20 mouse cellular contexts compared by ENCODE assay signal in genomic region chr5:143124805-143125378, GRCm38 (mm10). TPM values are rescaled to one million over a fixed set of nuclear protein-coding genes. Genes with fewer than 3 reads are reported as not detected.
DNase-seq lines count a peak whose midpoint lies in the region; ATAC-seq lines count a peak whose summit lies in the region.
"Had no signal": no experiment of that assay in that cellular context is flagged by ENCODE, and none has a peak within 500 bp of the region (broad histone marks: within the 10 kb centered on the region; RNA-seq: fewer than 3 reads in every experiment).

No protein-coding gene starts in this region.

- no peak overlapping the region for H3K4me2 ChIP-seq in midbrain, embryonic 11.5 days
- H3K4me2 ChIP-seq in hindbrain, embryonic 16.5 days (ENCODE audit: low read length) = no peak overlapping the region
- H3K4me2 ChIP-seq: heart, embryonic 15.5 days; liver, embryonic 11.5 days; lung, embryonic 14.5 days had no signal

- H3K9me3 ChIP-seq in midbrain, embryonic 11.5 days (ENCODE audit: control insufficient read depth, low read length) = no peaks in the 10 kb centered on the region
- H3K9me3 ChIP-seq in midbrain, embryonic 10.5 days (replicated peaks) = peaks cover 7% of the 10 kb centered on the region
- H3K9me3 ChIP-seq in hindbrain, embryonic 16.5 days (ENCODE audit: control insufficient read depth, low read length) = peaks cover 6% of the 10 kb centered on the region
- H3K9me3 ChIP-seq: heart, embryonic 15.5 days had no signal

- H3K4me1 ChIP-seq in midbrain, embryonic 11.5 days (ENCODE audit: control insufficient read depth, insufficient read depth, low read length) = peaks cover 3% of the 10 kb centered on the region; the same call in 1 of the 2 replicates
- H3K4me1 ChIP-seq in midbrain, embryonic 10.5 days = peaks cover 9% of the 10 kb centered on the region
- no peaks in the 10 kb centered on the region for H3K4me1 ChIP-seq in hindbrain, embryonic 16.5 days (ENCODE audit: control insufficient read depth, insufficient read depth, low read depth, low read length)

- DNase-seq in cerebellum, postnatal 10 days = peak; percentile 56 to 60
- no peak for DNase-seq in cerebellum, adult 11 months
- DNase-seq in midbrain, embryonic 11.5 days (ENCODE audit: low spot score, missing footprints) = peak; percentile 61
- no peak for DNase-seq in midbrain, embryonic 10.5 days (ENCODE audit: low spot score)
- DNase-seq in gastrocnemius, postnatal 36 days = no peak
- no peak for DNase-seq in adipocyte (ENCODE audit: low spot score)
- no peak for DNase-seq in testis, postnatal 10 days (ENCODE audit: low spot score)
- DNase-seq: heart, adult 11 months; kidney, adult 8-10 months; kidney, postnatal 4 days; left cerebral cortex, postnatal 4 days; lung, embryonic 14.5 days; thymus, adult 2 months had no signal

- H3K4me3 ChIP-seq in midbrain, embryonic 11.5 days (ENCODE audit: low read depth, low read length) = no peak overlapping the region
- no peak overlapping the region for H3K4me3 ChIP-seq in midbrain, embryonic 10.5 days
- H3K4me3 ChIP-seq in hindbrain, embryonic 16.5 days (ENCODE audit: low read length) = no peak overlapping the region
- H3K4me3 ChIP-seq: heart, embryonic 15.5 days had no signal

- ATAC-seq in midbrain, embryonic 11.5 days (ENCODE audit: low FRiP score) = no peak
- no peak for ATAC-seq in hindbrain, embryonic 16.5 days

- no peak overlapping the region for H3K27ac ChIP-seq in midbrain, embryonic 11.5 days (ENCODE audit: low read depth, low read length)
- no peak overlapping the region for H3K27ac ChIP-seq in midbrain, embryonic 10.5 days (replicated peaks)
- H3K27ac ChIP-seq in hindbrain, embryonic 16.5 days (ENCODE audit: low read depth, low read length) = peak overlapping the region; percentile 70
- H3K27ac ChIP-seq: heart, embryonic 15.5 days had no signal

- no peaks in the 10 kb centered on the region for H3K36me3 ChIP-seq in midbrain, embryonic 11.5 days (ENCODE audit: control insufficient read depth, insufficient read depth, low read length)
- no peaks in the 10 kb centered on the region for H3K36me3 ChIP-seq in midbrain, embryonic 10.5 days
- no peaks in the 10 kb centered on the region for H3K36me3 ChIP-seq in hindbrain, embryonic 16.5 days (ENCODE audit: control insufficient read depth, insufficient read depth, low read length)
- H3K36me3 ChIP-seq: heart, embryonic 15.5 days had no signal

- WGBS in midbrain, embryonic 11.5 days = 78% methylated on average over 4 of the region's 4 CpGs
- 70% methylated on average over 4 of the region's 4 CpGs for WGBS in midbrain, embryonic 10.5 days
- WGBS in hindbrain, embryonic 16.5 days = 76% methylated on average over 4 of the region's 4 CpGs

- H3K9ac ChIP-seq in midbrain, embryonic 11.5 days (ENCODE audit: low read length) = no peak overlapping the region
- no peak overlapping the region for H3K9ac ChIP-seq in hindbrain, embryonic 16.5 days (ENCODE audit: low read depth, low read length)
- H3K9ac ChIP-seq: heart, embryonic 15.5 days; lung, embryonic 14.5 days had no signal

- H3K27me3 ChIP-seq in midbrain, embryonic 11.5 days (ENCODE audit: control insufficient read depth, insufficient read depth, low read length) = no peaks in the 10 kb centered on the region
- no peaks in the 10 kb centered on the region for H3K27me3 ChIP-seq in midbrain, embryonic 10.5 days (ENCODE audit: low read depth, poor library complexity, severe bottlenecking)
- no peaks in the 10 kb centered on the region for H3K27me3 ChIP-seq in hindbrain, embryonic 16.5 days (replicated peaks; ENCODE audit: control insufficient read depth, insufficient read depth, low read length)
- H3K27me3 ChIP-seq: heart, embryonic 15.5 days had no signal

- intact Hi-C loops in gastrocnemius, postnatal 36 days (cut with DNase I) = no loop called here

RNA-seq across cellular contexts. Expression of gene Rnf216, which starts 12.1 kb away (rescaled TPM):
- 29.2 and 29.4 TPM in 2 replicates for polyA plus RNA-seq in midbrain, embryonic 11.5 days (2014; fragmentation: Nextera tagmentation; extraction: Ambion mirVana)
- 39.8 and 46.5 TPM in 2 replicates for polyA plus RNA-seq in midbrain, embryonic 10.5 days (2016; fragmentation: Nextera tagmentation; extraction: Ambion mirVana)
- 27.2 and 31.0 TPM in 2 replicates for polyA plus RNA-seq in hindbrain, embryonic 16.5 days (2015; fragmentation: Nextera tagmentation; extraction: Ambion mirVana)
- total RNA-seq in gastrocnemius, postnatal 36 days (2021) = 10 to 100 TPM; 14.2 to 16.3 TPM

RNA-seq across cellular contexts. Expression of gene Olfr718-ps1, which starts 22.5 kb away (rescaled TPM):
- polyA plus RNA-seq in midbrain, embryonic 11.5 days (2014; fragmentation: Nextera tagmentation; extraction: Ambion mirVana) = not detected in 2 replicates
- 0.04 TPM in 1 of 2 replicates, not detected in the other for polyA plus RNA-seq in midbrain, embryonic 10.5 days (2016; fragmentation: Nextera tagmentation; extraction: Ambion mirVana)
- polyA plus RNA-seq in hindbrain, embryonic 16.5 days (2015; fragmentation: Nextera tagmentation; extraction: Ambion mirVana) = 0.02 TPM in 1 of 2 replicates, not detected in the other
- total RNA-seq in gastrocnemius, postnatal 36 days (2021) = not detected
- total RNA-seq: CH12.LX; megakaryocyte, adult 5-6 weeks had no signal
- polyA plus RNA-seq: heart, embryonic 15.5 days; liver, embryonic 11.5 days; lung, embryonic 14.5 days; neural tube, embryonic 11.5 days; thymus, adult 2 months had no signal

RNA-seq across cellular contexts. Expression of gene Rbak, which starts 55.7 kb away (rescaled TPM):
- polyA plus RNA-seq in midbrain, embryonic 11.5 days (2014; fragmentation: Nextera tagmentation; extraction: Ambion mirVana) = 10.8 and 11.9 TPM in 2 replicates
- polyA plus RNA-seq in midbrain, embryonic 10.5 days (2016; fragmentation: Nextera tagmentation; extraction: Ambion mirVana) = 13.4 and 15.6 TPM in 2 replicates
- 9.6 and 11.4 TPM in 2 replicates for polyA plus RNA-seq in hindbrain, embryonic 16.5 days (2015; fragmentation: Nextera tagmentation; extraction: Ambion mirVana)
- 1 to 10 TPM; 2.6 to 4.0 TPM for total RNA-seq in gastrocnemius, postnatal 36 days (2021)

RNA-seq across cellular contexts. Expression of gene Spdye4b, which starts 55.9 kb away (rescaled TPM):
- polyA plus RNA-seq in midbrain, embryonic 11.5 days (2014; fragmentation: Nextera tagmentation; extraction: Ambion mirVana) = not detected in 2 replicates
- not detected in 2 replicates for polyA plus RNA-seq in midbrain, embryonic 10.5 days (2016; fragmentation: Nextera tagmentation; extraction: Ambion mirVana)
- not detected in 2 replicates for polyA plus RNA-seq in hindbrain, embryonic 16.5 days (2015; fragmentation: Nextera tagmentation; extraction: Ambion mirVana)
- not detected for total RNA-seq in gastrocnemius, postnatal 36 days (2021)
- total RNA-seq: CH12.LX; layer of hippocampus, postnatal 36 days; megakaryocyte, adult 5-6 weeks had no signal
- polyA plus RNA-seq: heart, embryonic 15.5 days; liver, embryonic 11.5 days; lung, embryonic 14.5 days; neural tube, embryonic 11.5 days had no signal

Comparison
In these comparisons a context has a peak if more than half of its experiments do, and no peak if none do; other contexts are left out.
1. DNase-seq: peak in cerebellum, postnatal 10 days (2 of 2) and midbrain, embryonic 11.5 days (single experiment); none in cerebellum, adult 11 months (single experiment), midbrain, embryonic 10.5 days (single experiment), gastrocnemius, postnatal 36 days (0 of 2), adipocyte (single experiment) and testis, postnatal 10 days (single experiment).